Mouse (Mus musculus) MEL (cell line): ENCODE data around the gene Ptrh2. TPM values are rescaled to one million over a fixed set of nuclear protein-coding genes. Genes with fewer than 3 reads are reported as not detected.

ENCODE experiments used
- DNase-seq: peaks from one replicate; pipeline ENCODE4 v3.0.0; 2011; ENCODE audit warnings: low read depth, low spot score
- H3K27ac ChIP-seq: 2 replicates; pipeline ENCODE4 v1.5.1; 2012; ENCODE audit warnings: low read depth, mild to moderate bottlenecking, control low read depth, low read length, moderate library complexity; ENCODE audit not compliant: control insufficient read depth
- H3K27me3 ChIP-seq, 2 experiments: fragments of 150-350 bp in 1 of 2; sonication (generic) in 1 of 2; 2 replicates each; pipeline ENCODE4 v1.6.1; 2012; ENCODE audit warnings: low read length in 2 of 2, mild to moderate bottlenecking in 2 of 2, improper control_type of control experiment in 1 of 2, moderate library complexity in 1 of 2; ENCODE audit not compliant: insufficient read depth in 2 of 2, control insufficient read depth in 1 of 2
- H3K36me3 ChIP-seq, 2 experiments: 2 replicates each; pipeline ENCODE4 v1.6.1; 2012 to 2014; ENCODE audit warnings: low read length in 2 of 2, improper control_type of control experiment in 1 of 2, inconsistent platforms in 1 of 2, mild to moderate bottlenecking in 1 of 2; ENCODE audit not compliant: insufficient read depth in 2 of 2, control insufficient read depth in 1 of 2
- H3K4me1 ChIP-seq, 2 experiments: fragments of 150-350 bp in 1 of 2; sonication (generic) in 1 of 2; 2 replicates each; pipeline ENCODE4 v1.6.1; 2012; ENCODE audit warnings: low read length in 2 of 2, improper control_type of control experiment in 1 of 2, mild to moderate bottlenecking in 1 of 2; ENCODE audit not compliant: insufficient read depth in 2 of 2, control insufficient read depth in 1 of 2
- H3K4me3 ChIP-seq, 2 experiments: fragments of 150-350 bp in 1 of 2; sonication (generic) in 1 of 2; 2 replicates each; pipeline ENCODE4 v1.5.1; 2012; ENCODE audit warnings: low read depth in 2 of 2, low read length in 2 of 2, mild to moderate bottlenecking in 2 of 2, moderate library complexity in 2 of 2, control low read depth in 1 of 2, improper control_type of control experiment in 1 of 2; ENCODE audit not compliant: control insufficient read depth in 1 of 2, insufficient read depth in 1 of 2
- H3K79me2 ChIP-seq: 2 replicates; pipeline ENCODE4 v1.6.1; 2012; ENCODE audit warnings: mild to moderate bottlenecking, low read length, moderate library complexity; ENCODE audit not compliant: control insufficient read depth, poor library complexity, insufficient read depth
- H3K9ac ChIP-seq: 2 replicates; pipeline ENCODE4 v1.6.1; 2012; ENCODE audit warnings: low read depth, mild to moderate bottlenecking, control low read depth, low read length, moderate library complexity; ENCODE audit not compliant: control insufficient read depth, poor library complexity, severe bottlenecking
- H3K9me3 ChIP-seq: fragments of 150-350 bp; sonication (generic); replicated peaks from 2 replicates; pipeline ENCODE4 v1.6.1; 2012; ENCODE audit warnings: mild to moderate bottlenecking, low read length, improper control_type of control experiment, moderate library complexity; ENCODE audit not compliant: insufficient read depth
- BHLHE40 ChIP-seq: IDR thresholded peaks from 2 replicates; pipeline ENCODE4 v1.6.1; 2012; ENCODE audit warnings: low read depth, mild to moderate bottlenecking, inconsistent platforms, low read length, improper control_type of control experiment, borderline replicate concordance
- CHD1 ChIP-seq: IDR thresholded peaks from 2 replicates; pipeline ENCODE4 v1.6.1; 2012; ENCODE audit warnings: low read depth, mild to moderate bottlenecking, inconsistent platforms, low read length, improper control_type of control experiment
- CHD2 ChIP-seq: IDR thresholded peaks from 2 replicates; pipeline ENCODE4 v1.6.1; 2011; ENCODE audit warnings: low read length, improper control_type of control experiment
- CTCF ChIP-seq, 3 experiments: IDR thresholded peaks in 2 of 3; conservative IDR thresholded peaks in 1 of 3; 2 replicates each; pipeline ENCODE4 v1.5.1; 2011 to 2012; ENCODE audit warnings: low read length in 3 of 3, low read depth in 2 of 3, mild to moderate bottlenecking in 2 of 3, improper control_type of control experiment in 1 of 3, inconsistent platforms in 1 of 3, mixed read lengths in 1 of 3, moderate library complexity in 1 of 3; ENCODE audit not compliant: control insufficient read depth in 1 of 3, insufficient read depth in 1 of 3, poor library complexity in 1 of 3, severe bottlenecking in 1 of 3
- E2F4 ChIP-seq: IDR thresholded peaks from 2 replicates; pipeline ENCODE4 v1.6.1; 2011; ENCODE audit warnings: low read depth, low read length, improper control_type of control experiment, borderline replicate concordance
- EP300 ChIP-seq, 2 experiments: IDR thresholded peaks; 2 replicates each; pipeline ENCODE4 v1.6.1; 2011; ENCODE audit warnings: improper control_type of control experiment in 2 of 2, low read length in 2 of 2, low read depth in 1 of 2, mild to moderate bottlenecking in 1 of 2
- ETS1 ChIP-seq: IDR thresholded peaks from 2 replicates; pipeline ENCODE4 v1.6.1; 2012; ENCODE audit warnings: low read depth, mild to moderate bottlenecking, inconsistent platforms, low read length, improper control_type of control experiment, moderate library complexity
- GABPA ChIP-seq: IDR thresholded peaks from 2 replicates; pipeline ENCODE4 v1.6.1; 2012; ENCODE audit warnings: low read depth, mild to moderate bottlenecking, inconsistent platforms, low read length, improper control_type of control experiment, moderate library complexity
- GATA1 ChIP-seq: IDR thresholded peaks from 2 replicates; pipeline ENCODE4 v1.6.1; 2011; ENCODE audit warnings: low read depth, low read length, improper control_type of control experiment
- JUND ChIP-seq: IDR thresholded peaks from 2 replicates; pipeline ENCODE4 v1.6.1; 2011; ENCODE audit warnings: low read depth, mild to moderate bottlenecking, improper control_type of control experiment, low read length
- KAT2A ChIP-seq: conservative IDR thresholded peaks from 2 replicates; pipeline ENCODE4 v1.6.1; 2012; ENCODE audit warnings: low read depth, low read length, improper control_type of control experiment, inconsistent platforms
- MAFK ChIP-seq: IDR thresholded peaks from 2 replicates; pipeline ENCODE4 v1.6.1; 2011; ENCODE audit warnings: low read depth, mild to moderate bottlenecking, low read length, improper control_type of control experiment, borderline replicate concordance
- MAX ChIP-seq: IDR thresholded peaks from 2 replicates; pipeline ENCODE4 v1.6.1; 2011; ENCODE audit warnings: low read length, improper control_type of control experiment
- MAZ ChIP-seq: IDR thresholded peaks from 2 replicates; pipeline ENCODE4 v1.6.1; 2012; ENCODE audit warnings: low read depth, mild to moderate bottlenecking, inconsistent platforms, low read length, improper control_type of control experiment
- MEF2A ChIP-seq: IDR thresholded peaks from 2 replicates; pipeline ENCODE4 v1.6.1; 2014; ENCODE audit warnings: low read depth, mild to moderate bottlenecking, inconsistent platforms, low read length, improper control_type of control experiment; ENCODE audit not compliant: poor library complexity, insufficient replicate concordance, severe bottlenecking; ENCODE audit errors: extremely low read depth
- MXI1 ChIP-seq: IDR thresholded peaks from 2 replicates; pipeline ENCODE4 v1.6.1; 2011; ENCODE audit warnings: mild to moderate bottlenecking, low read depth, low read length, improper control_type of control experiment
- MYB ChIP-seq: IDR thresholded peaks from 2 replicates; pipeline ENCODE4 v1.6.1; 2011; ENCODE audit warnings: mild to moderate bottlenecking, low read depth, low read length, improper control_type of control experiment
- MYC ChIP-seq: IDR thresholded peaks from 2 replicates; pipeline ENCODE4 v1.6.1; 2011; ENCODE audit warnings: low read depth, mild to moderate bottlenecking, low read length, improper control_type of control experiment, moderate library complexity
- NELFE ChIP-seq: IDR thresholded peaks from 2 replicates; pipeline ENCODE4 v1.6.1; 2011; ENCODE audit warnings: low read depth, low read length, improper control_type of control experiment
- NRF1 ChIP-seq: IDR thresholded peaks from 2 replicates; pipeline ENCODE4 v1.6.1; 2014; ENCODE audit warnings: low read depth, mild to moderate bottlenecking, inconsistent platforms, low read length, improper control_type of control experiment, moderate library complexity; ENCODE audit not compliant: poor library complexity, insufficient read depth, severe bottlenecking
- POLR2A ChIP-seq, 2 experiments: IDR thresholded peaks; 2 replicates each; pipeline ENCODE4 v1.6.1; 2011 to 2012; ENCODE audit warnings: low read length in 2 of 2, mild to moderate bottlenecking in 2 of 2, control low read depth in 1 of 2, improper control_type of control experiment in 1 of 2, low read depth in 1 of 2, moderate library complexity in 1 of 2; ENCODE audit not compliant: control insufficient read depth in 1 of 2, insufficient read depth in 1 of 2, poor library complexity in 1 of 2
- POLR2AphosphoS2 ChIP-seq: IDR thresholded peaks from 2 replicates; pipeline ENCODE4 v1.6.1; 2011; ENCODE audit warnings: low read length, improper control_type of control experiment
- POLR2AphosphoS5 ChIP-seq: IDR thresholded peaks from 2 replicates; pipeline ENCODE4 v1.6.1; 2012; ENCODE audit warnings: low read depth, borderline replicate concordance, mild to moderate bottlenecking, inconsistent platforms, low read length, moderate library complexity, mixed read lengths
- RAD21 ChIP-seq: IDR thresholded peaks from 2 replicates; pipeline ENCODE4 v1.6.1; 2011; ENCODE audit warnings: mild to moderate bottlenecking, low read depth, low read length, improper control_type of control experiment
- RCOR1 ChIP-seq: IDR thresholded peaks from 2 replicates; pipeline ENCODE4 v1.6.1; 2012; ENCODE audit warnings: low read depth, mild to moderate bottlenecking, inconsistent platforms, low read length, improper control_type of control experiment
- SIN3A ChIP-seq: IDR thresholded peaks from 2 replicates; pipeline ENCODE4 v1.6.1; 2012; ENCODE audit warnings: low read length, improper control_type of control experiment, inconsistent platforms
- SMC3 ChIP-seq: IDR thresholded peaks from 2 replicates; pipeline ENCODE4 v1.6.1; 2011; ENCODE audit warnings: low read depth, low read length, improper control_type of control experiment
- TAL1 ChIP-seq: IDR thresholded peaks from 2 replicates; pipeline ENCODE4 v1.6.1; 2012; ENCODE audit warnings: mild to moderate bottlenecking, inconsistent platforms, low read length, moderate library complexity, mixed read lengths
- TBP ChIP-seq: IDR thresholded peaks from 2 replicates; pipeline ENCODE4 v1.8.0; 2011; ENCODE audit warnings: low read depth, low read length, improper control_type of control experiment
- UBTF ChIP-seq: IDR thresholded peaks from 2 replicates; pipeline ENCODE4 v1.6.1; 2012; ENCODE audit warnings: low read depth, mild to moderate bottlenecking, inconsistent platforms, low read length, improper control_type of control experiment, moderate library complexity, borderline replicate concordance; ENCODE audit not compliant: insufficient read depth
- USF1 ChIP-seq: IDR thresholded peaks from 2 replicates; pipeline ENCODE4 v1.6.1; 2014; ENCODE audit warnings: low read depth, mild to moderate bottlenecking, inconsistent platforms, low read length, improper control_type of control experiment, moderate library complexity
- USF2 ChIP-seq, 2 experiments: IDR thresholded peaks; 2 replicates each; pipeline ENCODE4 v1.6.1; 2011 to 2012; ENCODE audit warnings: improper control_type of control experiment in 2 of 2, low read length in 2 of 2, borderline replicate concordance in 1 of 2, inconsistent platforms in 1 of 2, low read depth in 1 of 2, mild to moderate bottlenecking in 1 of 2; ENCODE audit not compliant: insufficient read depth in 1 of 2
- ZC3H11A ChIP-seq: IDR thresholded peaks from 2 replicates; pipeline ENCODE4 v1.6.1; 2012; ENCODE audit warnings: low read depth, mild to moderate bottlenecking, inconsistent platforms, low read length, improper control_type of control experiment
- ZKSCAN1 ChIP-seq: IDR thresholded peaks from 2 replicates; pipeline ENCODE4 v1.6.1; 2012; ENCODE audit warnings: low read depth, mild to moderate bottlenecking, inconsistent platforms, low read length, improper control_type of control experiment, moderate library complexity
- ZNF384 ChIP-seq: IDR thresholded peaks from 2 replicates; pipeline ENCODE4 v1.6.1; 2012; ENCODE audit warnings: low read depth, mild to moderate bottlenecking, inconsistent platforms, low read length, improper control_type of control experiment
- polyA plus RNA-seq, 2 experiments: library from polyadenylated mRNA; stranded (reverse) in 1 of 2; unstranded in 1 of 2; fragments of >175 nt in 1 of 2; fragments of >200 nt in 1 of 2; gene quantifications; 2 replicates each; pipeline versions ENCODE4 v1.2.1 to v1.2.4; 2012; ENCODE audit warnings: low replicate concordance in 2 of 2, low read depth in 1 of 2; ENCODE audit not compliant: insufficient read length in 2 of 2, insufficient read depth in 1 of 2, missing spikeins in 1 of 2
- total RNA-seq: library from RNA; depleted of rRNA; stranded (reverse); fragments of 300-350 nt; gene quantifications from 2 replicates; pipeline ENCODE4 v1.2.3, GENCODE M21; 2012

Ptrh2 gene
- total and polyA plus RNA-seq, 3 experiments: 30.0 to 40.3 TPM; not detected in 1

DNA sequence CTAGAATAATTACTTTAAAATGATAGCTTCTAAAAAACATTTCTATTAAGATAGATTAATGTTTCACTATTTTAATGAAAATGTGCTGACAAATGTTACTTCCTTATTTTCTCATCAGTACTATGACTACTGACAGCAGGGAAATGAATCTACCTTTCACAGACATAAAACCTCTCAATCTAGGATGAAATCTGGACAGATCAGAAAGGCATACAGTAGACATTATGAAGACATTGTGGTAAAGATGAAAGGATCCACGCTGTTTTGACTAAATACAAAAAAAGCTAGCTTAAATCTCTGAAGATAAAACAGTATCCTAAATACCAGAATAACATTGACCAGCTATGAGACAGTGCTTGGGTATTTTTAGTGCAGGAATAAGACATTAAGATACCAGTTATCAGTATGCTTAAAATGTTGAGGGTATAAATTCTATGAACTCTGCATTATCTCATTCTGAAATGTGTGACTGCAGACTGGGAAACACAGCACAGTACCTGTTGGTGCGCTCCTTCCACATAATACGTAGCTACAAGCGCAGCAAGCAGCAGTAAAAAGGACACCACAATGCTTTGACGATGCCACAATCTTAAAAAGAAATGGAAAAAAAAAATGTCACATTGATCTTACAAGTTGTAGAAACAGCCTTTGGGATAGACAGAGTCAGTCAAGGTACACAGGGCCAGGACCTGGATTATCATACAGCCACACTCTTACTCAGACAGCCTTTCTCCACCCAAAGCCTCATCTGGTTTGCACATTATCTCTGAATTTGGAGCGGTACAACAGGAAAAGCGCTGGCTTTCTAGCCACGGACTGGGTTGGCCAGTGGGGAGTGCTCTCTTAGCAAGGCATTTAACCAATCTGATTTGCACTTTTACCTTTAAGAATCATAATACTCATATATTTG lies 20.5 kb upstream of the Ptrh2 start:
- peak; percentile 81 for DNase-seq
- H3K27me3 ChIP-seq: no peaks in the 10 kb centered on the region
- peak overlapping the region; percentile 76 for H3K27ac ChIP-seq
- H3K36me3 ChIP-seq: peaks cover 30 to 52% of the 10 kb centered on the region in 2 experiments
- H3K9me3 ChIP-seq: no peaks in the 10 kb centered on the region
- no peak overlapping the region for H3K4me3 ChIP-seq
- peaks cover 5% of the 10 kb centered on the region for H3K79me2 ChIP-seq
- H3K9ac ChIP-seq: no peak overlapping the region
- peaks cover 29 to 42% of the 10 kb centered on the region in 2 experiments for H3K4me1 ChIP-seq
- TF ChIP-seq TBP: 0 out of 2 replicates have a peak, but pooled peaks have one; percentile 32
- no peak for TF ChIP-seq CHD1
- TF ChIP-seq UBTF: no peak
- TF ChIP-seq SMC3: no peak
- no peak for TF ChIP-seq POLR2AphosphoS5
- 0 out of 2 replicates have a peak, but pooled peaks have one; percentile 6 for TF ChIP-seq GABPA
- TF ChIP-seq ZKSCAN1: no peak
- peak; percentile 52 for TF ChIP-seq TAL1
- 0 out of 2 replicates have a peak, but pooled peaks have one; percentile 54 for TF ChIP-seq MAZ
- no peak for TF ChIP-seq KAT2A
- peak; percentile 48 for TF ChIP-seq ETS1
- TF ChIP-seq MYB: no peak
- no peak for TF ChIP-seq USF1
- TF ChIP-seq E2F4: no peak
- TF ChIP-seq MAFK: 0 out of 2 replicates have a peak, but pooled peaks have one; percentile 10
- no peak for TF ChIP-seq BHLHE40
- TF ChIP-seq EP300 (IDR thresholded peaks at IDR 0.05; ENCODE audit: low read depth in 1 of 2, low read length in 2 of 2): peak; percentile 63 to 67; a peak in 3 of 4 replicates
- no peak for TF ChIP-seq RAD21
- peak; percentile 76; the same call in 1 of the 2 replicates for TF ChIP-seq MEF2A
- no peak for TF ChIP-seq MAX
- no peak for TF ChIP-seq POLR2A (IDR thresholded peaks at IDR 0.05; ENCODE audit: control insufficient read depth in 1 of 2, insufficient read depth in 1 of 2, low read depth in 1 of 2, low read length in 2 of 2, poor library complexity in 1 of 2)
- peak; percentile 24; the same call in 1 of the 2 replicates for TF ChIP-seq ZNF384
- peak; percentile 40 for TF ChIP-seq SIN3A
- no peak for TF ChIP-seq NRF1
- TF ChIP-seq MYC: no peak
- TF ChIP-seq CTCF (IDR thresholded peaks at IDR 0.05 in 2 of 3, conservative IDR thresholded peaks at IDR 0.05 in 1 of 3; ENCODE audit: control insufficient read depth in 1 of 3, insufficient read depth in 1 of 3, low read depth in 2 of 3, low read length in 3 of 3, poor library complexity in 1 of 3, severe bottlenecking in 1 of 3): no peak
- no peak for TF ChIP-seq USF2 (IDR thresholded peaks at IDR 0.05; ENCODE audit: borderline replicate concordance in 1 of 2, insufficient read depth in 1 of 2, low read depth in 1 of 2, low read length in 2 of 2)
- peak; percentile 60; the same call in 1 of the 2 replicates for TF ChIP-seq RCOR1
- TF ChIP-seq ZC3H11A: no peak
- no peak for TF ChIP-seq POLR2AphosphoS2
- TF ChIP-seq JUND: no peak
- TF ChIP-seq MXI1: peak; percentile 44; the same call in 1 of the 2 replicates
- TF ChIP-seq GATA1: peak; percentile 66
- TF ChIP-seq CHD2: no peak
- no peak for TF ChIP-seq NELFE
